Mouse (Mus musculus): ENCODE measurements at regions not wholly inside any gene's neighbourhood (a gene's known extent, or its start where the extent isn't known, plus 50 kb on each side); places are given as distances from the start of the nearest gene placed in this dataset.

- WGBS, result 73% methylated on average over 20 of the region's 20 CpGs
- no peaks in the 10 kb centered on the region for H3K36me3 ChIP-seq (ENCODE audit: control insufficient read depth, insufficient read depth, low read length)
- H3K9me3 ChIP-seq (ENCODE audit: control insufficient read depth, low read length), result no peaks in the 10 kb centered on the region
- no peaks in the 10 kb centered on the region for H3K27me3 ChIP-seq (ENCODE audit: control insufficient read depth, insufficient read depth, low read depth, low read length)
- no peak overlapping the region for H3K4me3 ChIP-seq (ENCODE audit: low read length)
- H3K4me2 ChIP-seq (ENCODE audit: low read depth, low read length), result no peak overlapping the region
- no peak overlapping the region for H3K27ac ChIP-seq (ENCODE audit: low read length)
- H3K9ac ChIP-seq (ENCODE audit: low read length), result no peak overlapping the region
- ATAC-seq (ENCODE audit: low read depth), result no peak
- H3K4me1 ChIP-seq (replicated peaks; ENCODE audit: control insufficient read depth, insufficient read depth, low read length), result no peaks in the 10 kb centered on the region
Observed at GRCm38 (mm10) chr2:147560426-147561155, 198.9 kb downstream of the Pax1 start.

GRCm38 (mm10) chr2:147529161-147529560, 167.4 kb downstream of the Pax1 start:
- Histone ChIP-seq H3K4me1 (replicated peaks; ENCODE audit: control insufficient read depth, insufficient read depth, low read length) (no peaks in the 10 kb centered on the region), H3K27ac (ENCODE audit: low read length) (no peak overlapping the region), H3K4me3 (ENCODE audit: low read length) (no peak overlapping the region), H3K36me3 (ENCODE audit: control insufficient read depth, insufficient read depth, low read length) (no peaks in the 10 kb centered on the region), H3K9ac (ENCODE audit: low read length) (no peak overlapping the region), H3K27me3 (ENCODE audit: control insufficient read depth, insufficient read depth, low read depth, low read length) (no peaks in the 10 kb centered on the region), H3K9me3 (ENCODE audit: control insufficient read depth, low read length) (no peaks in the 10 kb centered on the region), H3K4me2 (ENCODE audit: low read depth, low read length) (no peak overlapping the region)
- ATAC-seq (ENCODE audit: low read depth), result no peak
- 40% methylated on average over 2 of the region's 2 CpGs for WGBS

GRCm38 (mm10) chr2:147515436-147515835, 153.7 kb downstream of the Pax1 start:
- H3K4me1 ChIP-seq (replicated peaks; ENCODE audit: control insufficient read depth, insufficient read depth, low read length), result no peaks in the 10 kb centered on the region
- H3K9ac ChIP-seq (ENCODE audit: low read length), result no peak overlapping the region
- no peaks in the 10 kb centered on the region for H3K36me3 ChIP-seq (ENCODE audit: control insufficient read depth, insufficient read depth, low read length)
- ATAC-seq (ENCODE audit: low read depth), result no peak
- no peaks in the 10 kb centered on the region for H3K27me3 ChIP-seq (ENCODE audit: control insufficient read depth, insufficient read depth, low read depth, low read length)
- 48% methylated on average over 3 of the region's 3 CpGs for WGBS
- H3K27ac ChIP-seq (ENCODE audit: low read length), result no peak overlapping the region
- H3K4me2 ChIP-seq (ENCODE audit: low read depth, low read length), result no peak overlapping the region
- H3K9me3 ChIP-seq (ENCODE audit: control insufficient read depth, low read length), result no peaks in the 10 kb centered on the region
- H3K4me3 ChIP-seq (ENCODE audit: low read length), result no peak overlapping the region

- no peak overlapping the region for H3K9ac ChIP-seq (ENCODE audit: low read length)
- H3K4me3 ChIP-seq (ENCODE audit: low read length), result no peak overlapping the region
- no peak overlapping the region for H3K4me2 ChIP-seq (ENCODE audit: low read depth, low read length)
- WGBS, result 79% methylated on average over 3 of the region's 3 CpGs
- no peak overlapping the region for H3K27ac ChIP-seq (ENCODE audit: low read length)
- H3K27me3 ChIP-seq (ENCODE audit: control insufficient read depth, insufficient read depth, low read depth, low read length), result no peaks in the 10 kb centered on the region
- H3K36me3 ChIP-seq (ENCODE audit: control insufficient read depth, insufficient read depth, low read length), result no peaks in the 10 kb centered on the region
- H3K4me1 ChIP-seq (replicated peaks; ENCODE audit: control insufficient read depth, insufficient read depth, low read length), result no peaks in the 10 kb centered on the region
- no peak for ATAC-seq (ENCODE audit: low read depth)
- no peaks in the 10 kb centered on the region for H3K9me3 ChIP-seq (ENCODE audit: control insufficient read depth, low read length)
Observed at GRCm38 (mm10) chr2:147514748-147515147, 153.0 kb downstream of the Pax1 start.

- H3K4me1 ChIP-seq (replicated peaks; ENCODE audit: control insufficient read depth, insufficient read depth, low read length), result no peaks in the 10 kb centered on the region
- no peaks in the 10 kb centered on the region for H3K36me3 ChIP-seq (ENCODE audit: control insufficient read depth, insufficient read depth, low read length)
- H3K27ac ChIP-seq (ENCODE audit: low read length), result no peak overlapping the region
- ATAC-seq (ENCODE audit: low read depth), result no peak
- no peak overlapping the region for H3K9ac ChIP-seq (ENCODE audit: low read length)
- 52% methylated on average over 4 of the region's 4 CpGs for WGBS
- no peak overlapping the region for H3K4me2 ChIP-seq (ENCODE audit: low read depth, low read length)
- H3K27me3 ChIP-seq (ENCODE audit: control insufficient read depth, insufficient read depth, low read depth, low read length), result no peaks in the 10 kb centered on the region
- H3K4me3 ChIP-seq (ENCODE audit: low read length), result no peak overlapping the region
- H3K9me3 ChIP-seq (ENCODE audit: control insufficient read depth, low read length), result no peaks in the 10 kb centered on the region
Observed at GRCm38 (mm10) chr2:147503962-147504361, 142.2 kb downstream of the Pax1 start.

GRCm38 (mm10) chr2:147498731-147499130, 137.0 kb downstream of the Pax1 start:
- Histone ChIP-seq H3K27me3 (ENCODE audit: control insufficient read depth, insufficient read depth, low read depth, low read length) (no peaks in the 10 kb centered on the region), H3K4me3 (ENCODE audit: low read length) (no peak overlapping the region), H3K9ac (ENCODE audit: low read length) (no peak overlapping the region), H3K27ac (ENCODE audit: low read length) (no peak overlapping the region), H3K4me2 (ENCODE audit: low read depth, low read length) (no peak overlapping the region), H3K4me1 (replicated peaks; ENCODE audit: control insufficient read depth, insufficient read depth, low read length) (no peaks in the 10 kb centered on the region), H3K36me3 (ENCODE audit: control insufficient read depth, insufficient read depth, low read length) (no peaks in the 10 kb centered on the region), H3K9me3 (ENCODE audit: control insufficient read depth, low read length) (no peaks in the 10 kb centered on the region)
- ATAC-seq (ENCODE audit: low read depth), result no peak
- 68% methylated on average over 1 of the region's 1 CpGs for WGBS

- Histone ChIP-seq H3K9ac (ENCODE audit: low read length) (no peak overlapping the region), H3K27ac (ENCODE audit: low read length) (no peak overlapping the region), H3K4me1 (replicated peaks; ENCODE audit: control insufficient read depth, insufficient read depth, low read length) (no peaks in the 10 kb centered on the region), H3K36me3 (ENCODE audit: control insufficient read depth, insufficient read depth, low read length) (no peaks in the 10 kb centered on the region), H3K9me3 (ENCODE audit: control insufficient read depth, low read length) (no peaks in the 10 kb centered on the region), H3K4me3 (ENCODE audit: low read length) (no peak overlapping the region), H3K27me3 (ENCODE audit: control insufficient read depth, insufficient read depth, low read depth, low read length) (no peaks in the 10 kb centered on the region), H3K4me2 (ENCODE audit: low read depth, low read length) (no peak overlapping the region)
- 45% methylated on average over 5 of the region's 5 CpGs for WGBS
- ATAC-seq (ENCODE audit: low read depth), result no peak
Observed at GRCm38 (mm10) chr2:147455932-147456331, 94.2 kb downstream of the Pax1 start.

- Histone ChIP-seq H3K27me3 (ENCODE audit: control insufficient read depth, insufficient read depth, low read depth, low read length) (no peaks in the 10 kb centered on the region), H3K4me1 (replicated peaks; ENCODE audit: control insufficient read depth, insufficient read depth, low read length) (no peaks in the 10 kb centered on the region), H3K4me2 (ENCODE audit: low read depth, low read length) (peak overlapping the region; percentile 12), H3K9ac (ENCODE audit: low read length) (no peak overlapping the region), H3K4me3 (ENCODE audit: low read length) (peak overlapping the region; percentile 1; the same call in 1 of the 2 replicates), H3K27ac (ENCODE audit: low read length) (no peak overlapping the region), H3K9me3 (ENCODE audit: control insufficient read depth, low read length) (no peaks in the 10 kb centered on the region), H3K36me3 (ENCODE audit: control insufficient read depth, insufficient read depth, low read length) (no peaks in the 10 kb centered on the region)
- ATAC-seq (ENCODE audit: low read depth), result peak; percentile 81
- WGBS, result 49% methylated on average over 18 of the region's 18 CpGs
Observed at GRCm38 (mm10) chr2:147454362-147455257, 92.9 kb downstream of the Pax1 start.
